Mouse (Mus musculus): ENCODE data around the gene Tle2.

Gene Tle2

GRCm38 (mm10) chr10:81604968-81605665 lies 30.8 kb downstream of the Tle2 start:
- DNase-seq (ENCODE audit: low spot score), result peak; percentile 92

DNA sequence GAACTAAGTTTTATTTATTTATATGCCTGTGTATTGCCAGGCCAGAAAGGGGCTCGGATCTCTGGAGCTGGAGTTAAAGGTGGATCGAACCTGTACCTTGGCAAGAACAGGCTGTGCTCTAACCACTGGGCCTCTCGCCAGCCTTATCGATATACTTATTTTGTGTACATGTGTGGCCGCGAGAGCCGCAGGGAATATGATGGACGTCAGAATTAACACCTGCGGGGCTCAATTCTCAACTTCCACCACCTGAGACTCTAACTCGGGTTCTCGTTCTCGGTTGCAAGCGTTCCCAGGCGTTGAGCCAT lies 31.3 kb downstream of the Tle2 start:
- peak; percentile 77 for DNase-seq (ENCODE audit: low spot score)

DNA sequence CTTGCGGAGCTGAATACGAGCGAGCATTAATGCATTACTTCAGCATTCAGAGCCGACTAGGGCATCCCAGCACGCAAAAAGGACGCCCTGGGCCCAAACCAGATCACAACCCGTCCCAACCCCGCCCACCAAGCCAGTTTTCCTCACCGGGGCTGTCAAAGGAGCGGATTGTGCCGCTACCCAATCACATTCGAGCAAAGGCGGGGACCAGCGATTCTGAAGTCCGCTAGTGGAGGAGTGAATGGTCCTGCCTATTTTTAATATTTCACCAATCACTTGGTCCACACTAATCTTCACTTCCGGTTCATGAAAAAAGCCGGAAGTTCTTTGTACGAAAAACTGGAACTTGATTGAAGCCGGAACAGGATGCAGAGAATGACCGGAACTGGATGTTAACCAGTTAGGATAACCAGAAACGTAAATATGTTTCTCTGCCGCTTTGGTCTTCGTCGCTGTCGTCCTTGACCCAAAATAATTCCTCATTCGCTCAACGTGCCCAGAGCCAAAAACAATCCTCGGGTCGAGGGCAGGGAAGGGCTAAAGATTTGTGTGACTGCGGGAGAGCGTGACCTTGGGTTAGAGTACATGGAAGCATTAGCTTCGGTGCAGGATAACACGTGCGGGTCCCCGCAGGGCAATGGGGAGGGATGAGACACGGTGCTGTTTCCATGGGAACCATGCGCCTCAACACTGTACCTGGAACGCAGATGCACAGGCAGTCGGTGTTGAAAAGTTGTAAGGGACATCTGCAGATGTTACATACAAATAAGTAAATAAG lies 31.8 kb downstream of the Tle2 start, which contains the start of gene BC025920:
BC025920 (plus strand) TSS at position 297 of the 778 bp plus-strand sequence.
- peak; percentile 95 for DNase-seq (ENCODE audit: low spot score)

DNA sequence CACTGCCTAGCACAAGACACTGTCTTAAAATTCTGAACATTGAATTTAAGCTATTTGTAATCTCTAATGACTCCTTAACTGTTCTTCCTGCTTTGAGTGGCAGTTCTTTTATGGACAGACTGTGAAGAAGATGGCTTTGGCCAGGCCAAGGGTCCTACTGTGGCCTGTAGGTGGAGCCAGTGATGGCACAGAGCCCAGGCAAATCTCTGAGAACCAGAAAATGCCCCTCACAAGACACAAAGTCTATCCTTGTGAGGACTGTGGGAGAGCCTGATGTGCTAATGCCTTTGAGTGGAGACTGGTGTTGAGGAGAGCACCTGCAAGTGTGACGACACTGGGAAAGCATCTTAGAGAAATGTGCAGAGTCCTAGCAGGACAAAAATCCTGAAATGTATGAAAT lies 33.9 kb downstream of the Tle2 start:
- no peak for DNase-seq (ENCODE audit: low spot score)

- no peak for DNase-seq (ENCODE audit: low spot score)
These were observed 38.4 kb downstream of the Tle2 start for GRCm38 (mm10) chr10:81612779-81613178.

GRCm38 (mm10) chr10:81615486-81615885 lies 41.1 kb downstream of the Tle2 start:
- DNase-seq (ENCODE audit: low spot score), result no peak

- DNase-seq (ENCODE audit: low spot score), result no peak
These were observed 45.6 kb downstream of the Tle2 start for GRCm38 (mm10) chr10:81619976-81620375.

- no peak for DNase-seq (ENCODE audit: low spot score)
These were observed 46.4 kb downstream of the Tle2 start for GRCm38 (mm10) chr10:81620786-81621185.

DNA sequence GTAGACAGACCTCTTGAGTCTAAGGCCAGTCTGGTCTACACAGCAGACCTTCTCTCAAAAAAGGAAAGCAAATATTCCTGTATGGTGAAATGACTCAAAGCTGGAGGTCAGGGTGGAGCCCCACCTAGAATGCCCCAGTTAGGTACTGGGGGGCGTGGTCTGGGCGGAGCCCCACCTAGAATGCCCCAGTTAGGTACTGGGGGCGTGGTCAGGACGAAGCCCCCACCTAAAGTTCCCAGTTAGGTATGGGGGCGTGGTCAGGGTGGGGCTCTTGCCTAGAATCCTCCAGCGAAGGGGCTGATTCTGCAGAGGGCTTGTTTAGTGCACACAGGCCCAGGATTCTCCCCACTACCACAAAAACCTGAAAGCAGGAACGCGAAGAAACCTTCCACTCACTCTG lies 49.1 kb downstream of the Tle2 start:
- DNase-seq (ENCODE audit: low spot score), result no peak

DNA sequence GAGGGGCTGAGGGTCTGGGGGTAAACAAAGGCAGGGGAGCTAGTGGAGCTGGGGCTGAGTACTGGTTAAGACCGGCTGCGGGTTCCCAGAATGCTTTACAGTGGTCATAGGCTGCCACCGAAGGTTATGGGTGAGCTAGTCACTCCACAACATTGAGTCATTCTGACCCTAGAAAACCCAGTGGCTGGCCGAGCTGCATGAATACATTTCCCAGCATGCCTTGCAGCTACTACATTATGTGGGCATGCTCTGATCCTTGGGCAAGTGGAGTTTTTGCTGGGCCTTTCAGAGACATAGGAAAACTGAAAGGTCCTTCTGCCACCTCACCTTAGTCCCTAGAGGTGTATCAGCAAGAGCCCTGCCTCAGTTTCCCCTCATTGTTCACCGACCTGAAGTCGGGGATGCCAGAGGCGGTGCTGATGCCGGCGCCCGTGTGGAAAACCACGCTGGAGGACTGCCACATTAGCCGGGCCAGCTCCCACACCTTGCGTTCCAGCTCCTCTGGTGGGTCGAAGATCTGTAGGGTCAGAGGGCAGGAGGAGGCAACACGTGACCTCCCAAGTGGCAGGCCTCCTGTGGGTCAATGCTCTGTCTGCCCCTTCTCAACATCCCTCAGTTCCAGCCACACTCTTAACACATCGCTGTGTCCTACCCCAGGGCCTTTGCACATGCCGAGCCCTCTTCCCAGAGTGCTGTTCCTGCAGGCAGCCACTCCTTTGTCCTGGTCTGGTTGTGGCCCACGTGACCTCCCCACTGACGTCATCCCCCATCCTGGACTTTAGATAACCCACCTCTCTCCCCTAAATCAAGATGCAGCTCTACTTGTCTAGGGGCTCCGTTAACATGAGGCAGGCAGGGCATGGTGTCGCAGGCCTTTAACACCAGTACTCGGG lies 52.0 kb downstream of the Tle2 start:
- DNase-seq (ENCODE audit: low spot score), result peak; percentile 66

DNA sequence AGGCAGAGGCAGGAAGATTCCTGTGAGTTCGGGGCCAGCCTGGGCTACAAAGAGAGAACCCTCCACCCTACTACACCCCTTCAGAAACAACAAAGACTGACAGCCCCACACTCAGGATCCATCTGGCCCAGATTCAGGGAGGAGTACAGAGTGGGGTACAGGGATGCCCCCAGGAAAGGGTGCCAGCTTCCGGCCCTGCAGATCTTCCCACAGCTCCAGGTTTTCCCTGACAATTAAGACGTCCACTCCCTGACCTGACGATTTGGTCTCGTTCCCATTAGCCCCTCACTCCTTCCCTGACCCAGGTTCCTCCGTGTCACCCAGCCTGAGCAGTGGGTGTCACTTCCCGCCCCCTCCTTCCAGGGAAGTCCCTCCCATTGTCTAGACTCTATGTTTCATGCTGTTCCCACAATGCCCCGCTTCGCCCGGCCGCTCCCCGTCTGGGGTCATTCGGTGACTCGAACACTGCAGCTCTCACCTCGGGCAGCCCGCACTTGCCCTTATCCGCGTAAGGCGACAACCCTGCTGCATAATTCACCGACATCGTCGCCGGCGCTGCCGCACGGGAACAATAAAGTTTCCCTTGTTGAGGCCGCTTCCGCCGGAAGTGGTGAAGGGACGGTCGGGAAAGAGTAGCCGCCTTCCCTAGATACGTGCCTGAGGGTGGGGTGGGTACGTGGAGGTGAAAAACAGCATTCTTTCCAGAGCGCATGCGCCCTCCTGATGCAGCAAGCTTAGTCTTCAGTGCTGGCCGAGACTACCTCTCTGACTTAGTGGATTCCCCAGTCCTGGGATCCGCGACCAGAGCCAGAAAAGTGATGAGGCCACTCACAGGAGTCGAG lies 52.9 kb downstream of the Tle2 start, which contains the start of gene Sirt6:
Sirt6 (minus strand) TSS at position 804 of the 842 bp plus-strand sequence.
- DNase-seq (ENCODE audit: low spot score), result peak; percentile 90

DNA sequence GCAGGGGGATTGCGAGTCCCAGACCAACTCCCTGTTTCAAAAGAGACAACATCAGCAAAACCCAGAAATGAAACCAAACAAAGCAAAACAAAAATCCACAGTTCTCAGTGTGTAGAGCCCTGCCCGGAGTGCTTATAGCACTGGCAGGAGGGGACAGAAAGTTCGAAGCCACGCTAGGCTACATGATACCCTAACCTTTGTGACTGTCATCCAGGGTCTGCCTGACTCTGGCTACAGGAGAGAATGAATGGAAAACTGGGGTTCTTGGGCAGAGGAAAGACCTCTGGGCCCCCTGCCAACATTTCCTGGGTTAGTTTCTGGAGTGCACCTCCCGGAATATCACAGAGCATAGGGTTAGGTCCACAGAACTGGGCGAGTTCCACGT lies 53.5 kb downstream of the Tle2 start:
- peak; percentile 77 for DNase-seq (ENCODE audit: low spot score)

- DNase-seq (ENCODE audit: low spot score), result no peak
These were observed 54.0 kb downstream of the Tle2 start, which contains the start of gene Ankrd24 for GRCm38 (mm10) chr10:81628390-81628789. Gene Ankrd24, plus strand, starts transcription at chr10:81628540.

DNA sequence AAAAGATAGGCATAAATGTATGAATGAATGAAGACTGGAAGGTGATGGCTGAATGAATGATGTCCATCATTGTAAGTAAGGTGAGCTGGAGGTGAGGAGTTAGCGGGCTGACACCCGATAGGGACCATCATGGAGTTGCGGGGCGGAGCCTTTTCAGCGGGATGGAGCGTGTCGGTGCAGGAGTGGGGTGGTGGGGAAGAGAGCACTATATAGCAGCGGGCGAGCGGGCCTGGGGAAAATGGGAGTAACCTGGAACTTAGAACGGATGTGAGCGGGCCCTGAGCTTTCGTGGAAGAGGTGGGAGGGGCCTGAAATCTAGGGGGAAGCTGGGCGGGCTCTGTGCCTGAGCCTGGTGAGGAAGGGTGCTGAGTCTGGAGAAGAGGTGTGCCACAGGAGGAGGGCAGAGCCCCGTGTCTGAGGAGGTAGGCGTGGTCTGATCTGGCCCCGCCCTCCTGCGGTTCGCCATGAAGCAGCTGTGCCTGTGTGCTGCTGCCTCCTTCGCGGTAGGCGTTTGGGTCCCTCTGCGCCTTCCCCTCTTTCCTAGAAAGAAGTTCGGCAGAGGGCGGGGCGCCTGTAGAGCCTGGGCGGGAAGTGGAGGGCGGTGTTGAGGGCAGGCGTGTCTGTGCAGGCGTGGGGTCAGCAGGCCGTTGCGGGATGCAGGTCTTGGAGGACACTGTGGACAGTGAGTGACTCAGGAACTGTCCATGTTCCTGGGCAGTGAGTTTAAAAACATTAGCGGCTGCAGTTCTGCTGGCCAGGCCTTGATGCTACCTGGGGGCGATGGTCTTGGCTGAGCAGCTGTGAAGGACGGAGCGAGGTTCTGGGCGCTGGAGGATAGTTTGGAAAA lies 59.1 kb downstream of the Tle2 start:
- peak; percentile 94 for DNase-seq (ENCODE audit: low spot score)

DNA sequence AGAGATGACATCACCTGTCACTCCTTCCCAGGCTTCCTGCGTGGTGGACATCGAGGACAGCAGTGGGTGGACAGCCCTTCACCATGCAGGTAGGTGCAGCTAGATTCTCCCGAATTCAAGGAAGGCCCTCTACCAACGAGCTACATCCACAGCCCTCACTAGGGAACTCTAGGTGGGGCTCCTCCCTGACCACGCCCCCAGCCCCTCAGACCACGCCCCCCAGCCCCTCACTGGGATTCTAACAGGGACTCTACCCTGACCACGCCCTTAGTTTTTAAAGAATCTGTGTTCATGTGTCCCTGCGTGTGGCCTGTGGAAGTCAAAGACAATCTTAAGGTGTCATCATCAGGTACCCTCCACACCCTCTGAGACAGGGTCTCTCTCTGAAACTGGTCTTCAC lies 62.0 kb downstream of the Tle2 start:
- no peak for DNase-seq (ENCODE audit: low spot score)

DNA sequence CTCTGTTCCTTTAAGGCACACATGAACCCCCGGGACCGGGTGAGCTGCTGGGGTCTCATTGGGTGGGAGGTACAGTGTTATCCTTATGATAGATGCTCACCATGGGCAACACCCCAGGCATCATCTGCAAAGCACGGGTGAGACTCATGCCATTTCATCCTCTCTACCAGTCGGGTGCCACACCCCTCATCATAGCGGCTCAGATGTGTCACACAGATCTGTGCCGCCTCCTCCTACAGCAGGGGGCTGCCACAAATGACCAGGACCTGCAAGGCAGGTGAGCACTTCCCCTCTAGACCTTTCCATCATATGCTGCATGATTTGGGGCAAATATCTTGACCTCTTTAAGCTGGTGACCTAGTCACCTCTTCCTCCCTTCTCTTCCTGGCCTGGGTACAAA lies 63.7 kb downstream of the Tle2 start:
- DNase-seq (ENCODE audit: low spot score), result no peak

All from testis, postnatal 10 days (tissue).